Mouse (Mus musculus) stomach, embryonic 16.5 days (tissue): ENCODE data around the gene Klhl25. TPM values are rescaled to one million over a fixed set of nuclear protein-coding genes. Genes with fewer than 3 reads are reported as not detected.
"Not testable (repeated sequence)": the region's sequence is repeated elsewhere in the genome, so short reads cannot be mapped to it uniquely, and the experiment has no call there.

Experiments used
- ATAC-seq: fragments of 200-750 bp; cut with Nextera tagmentation; 2 replicates; pipeline ENCODE4 v1.8.0; 2017; ENCODE audit warnings: moderate number of reproducible peaks, moderate TSS enrichment; ENCODE audit not compliant: insufficient read depth, low FRiP score
- H3K27ac ChIP-seq: fragments of 300-500 bp; sonication (generic); 2 replicates; pipeline ENCODE4 v1.5.1; 2014; ENCODE audit warnings: low read length
- H3K27me3 ChIP-seq: fragments of 300-500 bp; sonication (generic); 2 replicates; pipeline ENCODE4 v1.6.1; 2014; ENCODE audit warnings: low read length, control low read depth, mixed read lengths; ENCODE audit not compliant: control insufficient read depth, insufficient read depth
- H3K36me3 ChIP-seq: fragments of 300-500 bp; sonication (generic); 2 replicates; pipeline ENCODE4 v1.6.1; 2014; ENCODE audit warnings: low read length; ENCODE audit not compliant: control insufficient read depth, insufficient read depth
- H3K4me1 ChIP-seq: fragments of 300-500 bp; sonication (generic); 2 replicates; pipeline ENCODE4 v1.6.1; 2014; ENCODE audit warnings: low read length, control low read depth, mixed read lengths; ENCODE audit not compliant: control insufficient read depth, insufficient read depth
- H3K4me2 ChIP-seq: fragments of 300-500 bp; sonication (generic); 2 replicates; pipeline ENCODE4 v1.6.1; 2014; ENCODE audit warnings: low read depth, low read length, mixed read lengths
- H3K4me3 ChIP-seq: fragments of 300-500 bp; sonication (generic); replicated peaks from 2 replicates; pipeline ENCODE4 v1.5.1; 2014; ENCODE audit warnings: mild to moderate bottlenecking, low read length
- H3K9ac ChIP-seq: fragments of 300-500 bp; sonication (generic); 2 replicates; pipeline ENCODE4 v1.6.1; 2014; ENCODE audit warnings: low read length
- H3K9me3 ChIP-seq: fragments of 300-500 bp; sonication (generic); replicated peaks from 2 replicates; pipeline ENCODE4 v1.6.1; 2016; ENCODE audit warnings: low read length, control low read depth; ENCODE audit not compliant: control insufficient read depth
- WGBS: fragments of 180-500 bp; shearing (Covaris S2); extraction: QIAGEN DNeasy Blood & Tissue Kit; methylation state at CpG from one replicate; pipeline ENCODE4 v1.1.7; 2014; 5-methylcytosine and 5-hydroxymethylcytosine counted together
- polyA plus RNA-seq: library from polyadenylated mRNA; unstranded; fragments of >200 nt; fragmentation: Nextera tagmentation; extraction: Ambion mirVana; gene quantifications from 2 replicates; pipeline ENCODE4 v1.2.1, GENCODE M21; 2015

The Klhl25 gene
- polyA plus RNA-seq, 1 experiment from 2014 or later: 13.3 TPM

- Histone ChIP-seq H3K27ac (no peak overlapping the region), H3K36me3 (no peaks in the 10 kb centered on the region), H3K4me1 (no peaks in the 10 kb centered on the region), H3K4me3 (no peak overlapping the region), H3K27me3 (no peaks in the 10 kb centered on the region), H3K9me3 (no peaks in the 10 kb centered on the region), H3K9ac (no peak overlapping the region), H3K4me2 (no peak overlapping the region)
- 35% methylated on average over 8 of the region's 8 CpGs for WGBS
- ATAC-seq: no peak
These were observed 51.4 kb downstream of the Klhl25 start for GRCm38 (mm10) chr7:75899517-75899916.

DNA sequence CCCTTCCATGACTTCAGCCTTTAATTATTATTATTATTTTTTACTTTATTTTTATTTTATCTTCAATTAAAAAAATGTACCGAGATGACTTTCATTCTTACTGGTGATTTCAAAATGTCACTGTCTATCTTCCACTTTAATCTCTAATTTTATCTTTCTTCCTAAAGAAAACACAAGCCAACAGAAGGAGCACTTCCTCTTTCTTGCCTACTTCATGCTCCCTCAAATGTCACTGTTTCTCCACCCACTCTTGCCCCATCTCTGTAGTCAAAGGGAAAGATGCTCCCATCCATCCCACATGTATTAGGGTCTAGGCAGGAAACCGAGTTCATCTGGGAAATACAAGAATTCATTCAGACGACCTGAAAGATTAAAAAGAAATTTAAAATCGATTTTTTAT, 51.8 kb downstream of the Klhl25 start:
- 74% methylated on average over 4 of the region's 4 CpGs for WGBS
- Histone ChIP-seq H3K4me3 (no peak overlapping the region), H3K9ac (no peak overlapping the region), H3K4me1 (no peaks in the 10 kb centered on the region), H3K9me3 (no peaks in the 10 kb centered on the region), H3K27ac (no peak overlapping the region), H3K36me3 (no peaks in the 10 kb centered on the region), H3K27me3 (no peaks in the 10 kb centered on the region), H3K4me2 (no peak overlapping the region)
- ATAC-seq: no peak

GRCm38 (mm10) chr7:75905145-75905544, 57.0 kb downstream of the Klhl25 start:
- Histone ChIP-seq H3K4me2 (no peak overlapping the region), H3K9me3 (no peaks in the 10 kb centered on the region), H3K9ac (no peak overlapping the region), H3K27me3 (no peaks in the 10 kb centered on the region), H3K4me3 (no peak overlapping the region), H3K27ac (no peak overlapping the region), H3K4me1 (no peaks in the 10 kb centered on the region), H3K36me3 (no peaks in the 10 kb centered on the region)
- WGBS: 37% methylated on average over 2 of the region's 2 CpGs
- ATAC-seq: no peak

DNA sequence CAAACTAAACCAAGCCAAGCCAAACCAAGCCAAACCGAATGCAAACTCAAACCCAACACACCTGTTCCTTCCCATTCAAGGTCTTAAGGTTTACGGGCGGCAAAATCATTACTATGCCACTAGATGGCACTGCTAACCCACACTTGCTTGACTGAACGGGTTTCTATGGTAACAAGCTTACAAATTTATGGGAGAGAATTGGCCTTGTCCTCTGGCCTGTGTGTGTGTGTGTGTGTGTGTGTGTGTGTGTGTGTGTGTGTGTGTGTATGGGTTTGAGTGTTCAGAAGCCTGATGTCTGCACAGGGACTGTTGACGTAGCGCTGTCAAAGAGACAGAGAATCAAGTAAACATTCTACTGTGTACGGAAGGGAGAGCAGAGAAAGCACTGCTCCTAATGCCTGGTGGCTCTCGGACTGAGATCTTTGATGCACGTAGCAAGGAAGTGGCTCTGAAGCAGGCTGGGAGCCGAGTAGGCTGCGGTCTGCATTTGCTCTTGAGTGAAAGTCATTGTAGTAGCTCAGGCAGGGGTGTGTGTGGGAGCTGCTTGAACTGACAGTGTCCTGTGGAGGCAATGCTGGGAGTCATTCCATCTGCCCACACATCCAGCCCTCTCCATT, 62.0 kb downstream of the Klhl25 start:
- Histone ChIP-seq H3K9ac (no peak overlapping the region), H3K9me3 (no peaks in the 10 kb centered on the region), H3K4me3 (peak overlapping the region; percentile 32), H3K36me3 (no peaks in the 10 kb centered on the region), H3K4me1 (no peaks in the 10 kb centered on the region), H3K27me3 (no peaks in the 10 kb centered on the region), H3K4me2 (peak overlapping the region; percentile 50), H3K27ac (no peak overlapping the region)
- ATAC-seq: peak; percentile 76; the same call in 1 of the 2 replicates
- whole genome bisulfite sequencing: 4% methylated on average over 11 of the region's 11 CpGs

DNA sequence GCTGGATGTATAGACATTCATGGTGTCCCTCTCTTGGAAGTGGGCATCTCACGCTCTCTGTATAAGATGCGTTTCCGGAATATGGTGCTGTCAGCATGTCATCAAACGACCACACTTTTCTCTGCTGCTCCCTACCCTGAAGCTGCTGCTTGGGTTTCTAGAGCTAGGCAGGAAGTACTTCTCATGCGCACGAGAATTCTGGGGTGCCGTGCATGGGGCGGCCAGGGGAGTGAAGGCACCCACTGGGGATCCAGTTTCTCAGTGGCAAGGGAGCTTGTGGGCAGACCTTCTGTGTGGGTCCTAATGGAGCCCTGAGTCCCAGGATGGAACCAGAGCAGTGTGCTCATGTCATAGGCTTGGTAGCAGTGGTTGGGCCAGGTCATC, 62.5 kb downstream of the Klhl25 start:
- Histone ChIP-seq H3K4me2 (peak overlapping the region; percentile 50), H3K36me3 (no peaks in the 10 kb centered on the region), H3K27ac (no peak overlapping the region), H3K27me3 (no peaks in the 10 kb centered on the region), H3K9ac (no peak overlapping the region), H3K9me3 (no peaks in the 10 kb centered on the region), H3K4me3 (no peak overlapping the region), H3K4me1 (no peaks in the 10 kb centered on the region)
- WGBS: 67% methylated on average over 8 of the region's 8 CpGs
- ATAC-seq: no peak

GRCm38 (mm10) chr7:75913952-75914351, 65.8 kb downstream of the Klhl25 start:
- Histone ChIP-seq H3K4me3 (no peak overlapping the region), H3K27ac (no peak overlapping the region), H3K9ac (no peak overlapping the region), H3K4me2 (no peak overlapping the region), H3K9me3 (no peaks in the 10 kb centered on the region), H3K36me3 (no peaks in the 10 kb centered on the region), H3K4me1 (no peaks in the 10 kb centered on the region), H3K27me3 (no peaks in the 10 kb centered on the region)
- 4% methylated on average over 7 of the region's 7 CpGs for WGBS
- ATAC-seq: peak; percentile 74; the same call in 1 of the 2 replicates

DNA sequence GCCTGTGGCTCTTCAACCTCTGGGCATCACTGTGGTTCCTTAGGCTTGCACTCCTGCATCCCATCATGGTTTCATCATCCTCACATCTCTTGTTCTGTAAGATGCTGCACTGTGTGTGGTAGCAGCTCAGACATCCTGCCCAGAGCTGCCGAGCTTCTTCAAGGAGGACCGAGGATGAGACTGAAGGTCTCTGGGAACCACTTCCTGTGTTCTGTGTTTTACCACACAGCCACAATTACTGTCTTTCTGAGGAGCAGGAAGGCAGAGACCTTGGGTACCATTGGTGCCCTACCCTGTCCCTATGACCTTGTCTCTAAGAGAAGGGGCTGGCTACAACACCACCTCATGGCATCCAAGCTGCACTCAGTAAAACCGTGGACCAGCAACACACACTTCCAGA, 67.4 kb downstream of the Klhl25 start:
- not testable (repeated sequence) for H3K27me3 ChIP-seq, H3K4me3 ChIP-seq, H3K36me3 ChIP-seq, H3K4me2 ChIP-seq, ATAC-seq, H3K9me3 ChIP-seq, H3K4me1 ChIP-seq, H3K27ac ChIP-seq, H3K9ac ChIP-seq
- 76% methylated on average over 3 of the region's 3 CpGs for WGBS

GRCm38 (mm10) chr7:75917662-75918061, 69.6 kb downstream of the Klhl25 start:
- Histone ChIP-seq H3K27me3 (no peaks in the 10 kb centered on the region), H3K4me3 (no peak overlapping the region), H3K4me2 (no peak overlapping the region), H3K36me3 (no peaks in the 10 kb centered on the region), H3K27ac (no peak overlapping the region), H3K4me1 (no peaks in the 10 kb centered on the region), H3K9me3 (no peaks in the 10 kb centered on the region), H3K9ac (no peak overlapping the region)
- 79% methylated on average over 4 of the region's 4 CpGs for WGBS
- ATAC-seq: no peak

- WGBS: 76% methylated on average over 3 of the region's 3 CpGs
- not testable (repeated sequence) for H3K4me3 ChIP-seq, H3K27ac ChIP-seq, H3K27me3 ChIP-seq, ATAC-seq, H3K9me3 ChIP-seq, H3K36me3 ChIP-seq, H3K9ac ChIP-seq, H3K4me2 ChIP-seq, H3K4me1 ChIP-seq
These were observed 71.6 kb downstream of the Klhl25 start for GRCm38 (mm10) chr7:75919745-75920144.
